10 mouse cellular contexts compared by ENCODE assay signal in the genomic region with DNA sequence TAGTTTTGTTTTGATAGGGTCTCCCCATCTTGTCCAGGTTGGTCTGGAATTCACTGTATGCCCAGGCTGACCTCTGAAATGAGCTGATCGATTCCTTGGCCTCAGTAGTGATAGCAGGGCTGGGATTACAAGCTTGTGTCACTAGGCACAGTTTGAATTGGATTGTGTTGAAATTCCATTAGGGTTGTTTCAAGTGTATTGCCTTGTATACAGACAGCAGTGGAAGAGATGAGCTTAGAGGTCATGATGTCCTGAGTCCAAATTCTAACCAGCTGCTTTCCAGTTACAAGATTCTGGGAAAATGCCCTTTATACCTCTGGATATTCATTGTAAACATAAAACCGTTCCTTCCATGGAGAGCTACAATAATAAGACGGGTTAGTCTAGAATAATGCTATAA. TPM values are rescaled to one million over a fixed set of nuclear protein-coding genes. Genes with fewer than 3 reads are reported as not detected.
DNase-seq lines count a peak whose midpoint lies in the region; ATAC-seq and TF ChIP-seq lines count a peak whose summit lies in the region.
"Had no signal": no experiment of that assay in that cellular context is flagged by ENCODE, and none has a peak within 500 bp of the region (broad histone marks: within the 10 kb centered on the region; RNA-seq: fewer than 3 reads in every experiment).

No protein-coding gene starts in this region.

- H3K27ac ChIP-seq in gastrocnemius, adult 2 months, result peak overlapping the region; percentile 92
- peak overlapping the region; percentile 75; the same call in 1 of the 2 replicates for H3K27ac ChIP-seq in testis, adult 2 months (ENCODE audit: control insufficient read depth, insufficient read depth, low read depth, low read length)
- peak overlapping the region; percentile 88 for H3K27ac ChIP-seq in liver, embryonic 12.5 days

- H3K9me3 ChIP-seq in liver, embryonic 12.5 days (replicated peaks), result no peaks in the 10 kb centered on the region

- H3K36me3 ChIP-seq in testis, adult 2 months (ENCODE audit: control insufficient read depth, insufficient read depth, low read length), result no peaks in the 10 kb centered on the region
- H3K36me3 ChIP-seq in liver, embryonic 12.5 days, result peaks cover 10% of the 10 kb centered on the region

- H3K4me2 ChIP-seq in liver, embryonic 12.5 days, result peak overlapping the region; percentile 94

- TF ChIP-seq CTCF in gastrocnemius, adult 2 months (IDR thresholded peaks at IDR 0.05), result no peak
- TF ChIP-seq CTCF in testis, adult 2 months (IDR thresholded peaks at IDR 0.05; ENCODE audit: control insufficient read depth, insufficient read depth, insufficient replicate concordance, low read depth, low read length), result no peak

- no peaks in the 10 kb centered on the region for H3K27me3 ChIP-seq in testis, adult 2 months (ENCODE audit: control insufficient read depth, insufficient read depth, low read length)
- H3K27me3 ChIP-seq in liver, embryonic 12.5 days (replicated peaks), result no peaks in the 10 kb centered on the region

- TF ChIP-seq POLR2A in testis, adult 2 months (IDR thresholded peaks at IDR 0.05; ENCODE audit: control insufficient read depth, low read depth, low read length), result no peak

- peaks cover 8% of the 10 kb centered on the region for H3K4me1 ChIP-seq in testis, adult 2 months (ENCODE audit: control insufficient read depth, insufficient read depth, low read length)
- peaks cover 54% of the 10 kb centered on the region for H3K4me1 ChIP-seq in liver, embryonic 12.5 days

- 13% methylated on average over 3 of the region's 3 CpGs for WGBS in liver, embryonic 12.5 days (ENCODE audit: insufficient replicate concordance)

- no peak for ATAC-seq in liver, embryonic 12.5 days

- intact Hi-C loops in gastrocnemius, adult 2 months (cut with DNase I), result no loop called here
- intact Hi-C loops in gastrocnemius, postnatal 36 days (cut with DNase I), result no loop called here
- intact Hi-C loops in gastrocnemius, postnatal 14 days (cut with DNase I; ENCODE audit: low total_unique reads), result no loop called here

- DNase-seq in gastrocnemius, adult 2 months, result no peak
- no peak for DNase-seq in gastrocnemius, postnatal 36 days
- no peak for DNase-seq in testis, postnatal 10 days (ENCODE audit: low spot score)
- no peak for DNase-seq in right cerebral cortex, postnatal 36 days (ENCODE audit: low spot score in 2 of 2)
- no peak for DNase-seq in gastrocnemius, postnatal 14 days
- DNase-seq in gastrocnemius, adult 8-10 months (ENCODE audit: low spot score in 2 of 2), result no peak

- H3K9ac ChIP-seq in liver, embryonic 12.5 days, result peak overlapping the region; percentile 91

- peak overlapping the region; percentile 93 for H3K4me3 ChIP-seq in gastrocnemius, adult 2 months
- H3K4me3 ChIP-seq in testis, adult 2 months (ENCODE audit: control insufficient read depth, low read depth, low read length), result no peak overlapping the region; the same call in 1 of the 2 replicates
- H3K4me3 ChIP-seq in liver, embryonic 12.5 days, result peak overlapping the region; percentile 82

RNA-seq across cellular contexts. Expression of a gene that starts 0.9 kb away (rescaled TPM):
- 10 to 100 TPM; 13.9 to 19.0 TPM for total RNA-seq in gastrocnemius, adult 2 months (2021)
- 10 to 100 TPM; 14.3 to 15.7 TPM for total RNA-seq in gastrocnemius, postnatal 36 days (2021)
- polyA plus RNA-seq in testis, adult 2 months (2012; rRNA removed), result 28.3 and 30.3 TPM in 2 replicates
- 65.4 and 67.1 TPM in 2 replicates for polyA plus RNA-seq in liver, embryonic 12.5 days (2016; fragmentation: Nextera tagmentation; extraction: Ambion mirVana)
- total RNA-seq in gastrocnemius, postnatal 14 days (2021), result 10 to 100 TPM; 15.4 to 18.3 TPM
- total RNA-seq in gastrocnemius, adult 8-10 months (2022), result 10 to 100 TPM; 15.6 to 19.5 (median 18.7) TPM

RNA-seq across cellular contexts. Expression of a gene that starts 55.3 kb away (rescaled TPM):
- total RNA-seq in gastrocnemius, adult 2 months (2021), result not detected
- not detected for total RNA-seq in gastrocnemius, postnatal 36 days (2021)
- polyA plus RNA-seq in testis, adult 2 months (2012; rRNA removed), result 42.6 and 58.7 TPM in 2 replicates
- 0.53 and 0.62 TPM in 2 replicates for polyA plus RNA-seq in liver, embryonic 12.5 days (2016; fragmentation: Nextera tagmentation; extraction: Ambion mirVana)
- total RNA-seq in gastrocnemius, postnatal 14 days (2021), result not detected
- total RNA-seq in gastrocnemius, adult 8-10 months (2022), result not detected
- total RNA-seq: gastrocnemius, postnatal 10 days; neutrophil, adult 5-6 weeks had no signal

RNA-seq across cellular contexts. Expression of a gene that starts 60.0 kb away (rescaled TPM):
- 10 to 100 TPM; 20.1 to 21.6 TPM for total RNA-seq in gastrocnemius, adult 2 months (2021)
- 10 to 100 TPM; 17.2 to 19.3 TPM for total RNA-seq in gastrocnemius, postnatal 36 days (2021)
- 6.6 and 8.1 TPM in 2 replicates for polyA plus RNA-seq in testis, adult 2 months (2012; rRNA removed)
- 25.3 and 25.9 TPM in 2 replicates for polyA plus RNA-seq in liver, embryonic 12.5 days (2016; fragmentation: Nextera tagmentation; extraction: Ambion mirVana)
- 10 to 100 TPM; 23.0 to 24.4 TPM for total RNA-seq in gastrocnemius, postnatal 14 days (2021)
- total RNA-seq in gastrocnemius, adult 8-10 months (2022), result 10 to 100 TPM; 14.1 to 20.7 (median 18.0) TPM
